Comparison of ENCODE assay signal across 28 mouse cellular contexts in the genomic region with DNA sequence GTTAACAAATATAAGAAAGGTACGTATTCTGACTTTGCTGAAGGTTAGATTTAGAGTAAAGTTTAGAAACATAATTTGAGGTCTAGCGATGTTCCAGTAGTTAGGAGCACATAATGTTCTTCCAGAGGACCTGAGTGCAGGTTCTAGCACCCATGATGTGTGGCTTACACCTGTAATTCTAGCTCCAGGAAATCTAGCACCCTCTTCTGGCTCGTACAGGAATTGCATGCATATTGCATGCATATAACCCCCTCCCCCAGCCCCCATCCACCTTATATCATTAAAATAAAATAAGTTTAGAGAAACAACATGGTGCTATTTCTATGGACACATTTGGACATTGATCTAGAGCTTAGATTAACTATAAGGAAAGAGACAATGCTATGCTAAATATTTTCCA.
DNase-seq lines count a peak whose midpoint lies in the region; ATAC-seq and TF ChIP-seq lines count a peak whose summit lies in the region.
"Had no signal": no experiment of that assay in that cellular context is flagged by ENCODE, and none has a peak within 500 bp of the region (broad histone marks: within the 10 kb centered on the region; RNA-seq: fewer than 3 reads in every experiment).

No protein-coding gene starts in this region.

- no peaks in the 10 kb centered on the region for H3K4me1 ChIP-seq in liver, embryonic 14.5 days (replicated peaks; ENCODE audit: control insufficient read depth in 2 of 2, insufficient read depth in 2 of 2, low read length in 1 of 2)
- H3K4me1 ChIP-seq in liver, embryonic 11.5 days (replicated peaks; ENCODE audit: control insufficient read depth, insufficient read depth, low read length), result no peaks in the 10 kb centered on the region
- H3K4me1 ChIP-seq in E14TG2a.4 (replicated peaks; ENCODE audit: low read depth, low read length), result no peaks in the 10 kb centered on the region
- H3K4me1 ChIP-seq: embryonic facial prominence, embryonic 13.5 days; forebrain, embryonic 13.5 days; hindbrain, embryonic 10.5 days; megakaryocyte, embryonic 14.5 days had no signal

- DNase-seq in gastrocnemius, adult 2 months, result no peak
- DNase-seq in gastrocnemius, adult 8-10 months (ENCODE audit: low spot score in 2 of 2), result no peak
- DNase-seq in liver, embryonic 14.5 days (ENCODE audit: low read depth in 3 of 3, low spot score in 3 of 3), result no peak
- DNase-seq in liver, embryonic 11.5 days (ENCODE audit: low spot score), result no peak
- DNase-seq in ZHBTc4 (ENCODE audit: low read depth, low spot score), result peak; percentile 46
- DNase-seq in urinary bladder, postnatal 36 days (ENCODE audit: low spot score in 2 of 2), result no peak
- DNase-seq: adrenal gland, postnatal 10 days; cerebellum, adult 2 months; cerebellum, postnatal 25 days; embryo, embryonic 11 days; gastrocnemius, postnatal 10 days; heart, postnatal 10 days; kidney, adult 2 months; kidney, postnatal 14 days; layer of hippocampus, postnatal 36 days; lung, postnatal 14 days; midbrain, embryonic 14.5 days; thymus, postnatal 14 days had no signal

- H3K4me2 ChIP-seq in liver, embryonic 14.5 days (ENCODE audit: low read depth), result no peak overlapping the region
- no peak overlapping the region for H3K4me2 ChIP-seq in liver, embryonic 11.5 days
- H3K4me2 ChIP-seq: embryonic facial prominence, embryonic 13.5 days; forebrain, embryonic 13.5 days; heart, embryonic 11.5 days; neural tube, embryonic 13.5 days had no signal

- H3K4me3 ChIP-seq in gastrocnemius, adult 2 months, result no peak overlapping the region
- H3K4me3 ChIP-seq in liver, embryonic 14.5 days (ENCODE audit: insufficient read depth in 1 of 2, low read depth in 2 of 2, low read length in 2 of 2), result no peak overlapping the region
- no peak overlapping the region for H3K4me3 ChIP-seq in liver, embryonic 11.5 days (ENCODE audit: low read depth, low read length)
- no peak overlapping the region for H3K4me3 ChIP-seq in E14TG2a.4 (replicated peaks; ENCODE audit: low read length)
- H3K4me3 ChIP-seq: embryonic facial prominence, embryonic 13.5 days; erythroblast, embryonic 14.5 days; forebrain, embryonic 13.5 days; hindbrain, embryonic 10.5 days; megakaryocyte, embryonic 14.5 days; neural tube, embryonic 13.5 days had no signal

- ATAC-seq in liver, embryonic 14.5 days (ENCODE audit: insufficient read depth), result no peak
- ATAC-seq in liver, embryonic 11.5 days (replicated peaks; ENCODE audit: low FRiP score), result no peak
- ATAC-seq in activated CD4-positive, CD25-positive, alpha-beta regulatory T cell, adult 4 months, result no peak
- ATAC-seq: CD4-positive, CD25-positive, alpha-beta regulatory T cell, adult 4 months; forebrain, embryonic 13.5 days had no signal

- peak; percentile 19; the same call in 1 of the 2 replicates for TF ChIP-seq CTCF in gastrocnemius, adult 2 months (IDR thresholded peaks at IDR 0.05)
- TF ChIP-seq CTCF in liver, embryonic 14.5 days (IDR thresholded peaks at IDR 0.05; ENCODE audit: low read depth), result peak; percentile 20; the same call in 1 of the 2 replicates
- TF ChIP-seq CTCF in E14TG2a.4 (conservative IDR thresholded peaks at IDR 0.05; ENCODE audit: low read length), result peak; percentile 82

- 63% methylated on average over 3 of the region's 3 CpGs for WGBS in liver, embryonic 14.5 days (ENCODE audit: insufficient replicate concordance)
- WGBS in liver, embryonic 11.5 days, result 68% methylated on average over 3 of the region's 3 CpGs

- intact Hi-C loops in gastrocnemius, adult 2 months (cut with DNase I), result no loop called here

- H3K9me3 ChIP-seq in liver, embryonic 14.5 days (ENCODE audit: control insufficient read depth, low read length), result no peaks in the 10 kb centered on the region
- H3K9me3 ChIP-seq in liver, embryonic 11.5 days (ENCODE audit: control insufficient read depth, low read length), result no peaks in the 10 kb centered on the region
- peaks cover 2% of the 10 kb centered on the region; the same call in 1 of the 2 replicates for H3K9me3 ChIP-seq in E14TG2a.4 (ENCODE audit: low read length)
- H3K9me3 ChIP-seq: embryonic facial prominence, embryonic 13.5 days; forebrain, embryonic 13.5 days; neural tube, embryonic 13.5 days had no signal

- H3K9ac ChIP-seq in liver, embryonic 14.5 days (replicated peaks), result no peak overlapping the region
- H3K9ac ChIP-seq in liver, embryonic 11.5 days (ENCODE audit: low read depth, low read length), result no peak overlapping the region
- H3K9ac ChIP-seq: embryonic facial prominence, embryonic 13.5 days; forebrain, embryonic 13.5 days; neural tube, embryonic 13.5 days had no signal

- H3K36me3 ChIP-seq in liver, embryonic 14.5 days (replicated peaks; ENCODE audit: control insufficient read depth, insufficient read depth, low read depth), result no peaks in the 10 kb centered on the region
- H3K36me3 ChIP-seq in liver, embryonic 11.5 days (ENCODE audit: control insufficient read depth, insufficient read depth, low read length), result no peaks in the 10 kb centered on the region
- no peaks in the 10 kb centered on the region for H3K36me3 ChIP-seq in E14TG2a.4 (ENCODE audit: insufficient read depth, low read length)
- H3K36me3 ChIP-seq: embryonic facial prominence, embryonic 13.5 days; hindbrain, embryonic 10.5 days; neural tube, embryonic 13.5 days had no signal

- TF ChIP-seq EP300 in liver, embryonic 14.5 days (IDR thresholded peaks at IDR 0.05; ENCODE audit: low read depth), result no peak

- no peaks in the 10 kb centered on the region for H3K27me3 ChIP-seq in liver, embryonic 14.5 days (ENCODE audit: control insufficient read depth, insufficient read depth, low read length)
- H3K27me3 ChIP-seq in liver, embryonic 11.5 days (replicated peaks; ENCODE audit: control insufficient read depth, insufficient read depth, low read length), result no peaks in the 10 kb centered on the region
- H3K27me3 ChIP-seq in E14TG2a.4 (ENCODE audit: insufficient read depth, low read length), result peaks cover 8% of the 10 kb centered on the region; the same call in 1 of the 2 replicates
- H3K27me3 ChIP-seq: embryonic facial prominence, embryonic 13.5 days; forebrain, embryonic 13.5 days; megakaryocyte, embryonic 14.5 days; neural tube, embryonic 13.5 days had no signal

- H3K27ac ChIP-seq in gastrocnemius, adult 2 months, result no peak overlapping the region
- H3K27ac ChIP-seq in liver, embryonic 14.5 days, result no peak overlapping the region
- no peak overlapping the region for H3K27ac ChIP-seq in liver, embryonic 11.5 days (ENCODE audit: low read depth, low read length)
- H3K27ac ChIP-seq: embryonic facial prominence, embryonic 13.5 days; forebrain, embryonic 13.5 days; hindbrain, embryonic 10.5 days; neural tube, embryonic 13.5 days had no signal

Comparison
In these comparisons a context has a peak if more than half of its experiments do, and no peak if none do; other contexts are left out.
1. CTCF ChIP-seq: peak in every context shown above with its lines; median percentile 82 in E14TG2a.4; 20 in liver, embryonic 14.5 days; 19 in gastrocnemius, adult 2 months.